Mouse (Mus musculus) adrenal gland, adult 2 months (tissue): ENCODE results near the gene Itgb3. TPM values are rescaled to one million over a fixed set of nuclear protein-coding genes. Genes with fewer than 3 reads are reported as not detected.
A peak's percentile ranks its signal among the peaks of the same experiment; 100 is the strongest.

Source experiments
- DNase-seq: peaks from one replicate; pipeline ENCODE4 v3.0.0; 2021
- polyA plus RNA-seq: library from polyadenylated mRNA; depleted of rRNA; stranded (reverse); fragments of >200 nt; gene quantifications from 2 replicates; pipeline ENCODE4 v1.2.3, GENCODE M21; 2012
- total RNA-seq, 2 experiments: library from RNA; stranded (reverse); gene quantifications; 2 replicates each; pipeline ENCODE4 v1.2.3; 2021

The Itgb3 gene
- total and polyA plus RNA-seq, 3 experiments = 3.7 to 11.2 (median 4.9) TPM

- no peak for DNase-seq
These were observed 25.5 kb upstream of the Itgb3 start for GRCm38 (mm10) chr11:104582308-104582606.

DNA sequence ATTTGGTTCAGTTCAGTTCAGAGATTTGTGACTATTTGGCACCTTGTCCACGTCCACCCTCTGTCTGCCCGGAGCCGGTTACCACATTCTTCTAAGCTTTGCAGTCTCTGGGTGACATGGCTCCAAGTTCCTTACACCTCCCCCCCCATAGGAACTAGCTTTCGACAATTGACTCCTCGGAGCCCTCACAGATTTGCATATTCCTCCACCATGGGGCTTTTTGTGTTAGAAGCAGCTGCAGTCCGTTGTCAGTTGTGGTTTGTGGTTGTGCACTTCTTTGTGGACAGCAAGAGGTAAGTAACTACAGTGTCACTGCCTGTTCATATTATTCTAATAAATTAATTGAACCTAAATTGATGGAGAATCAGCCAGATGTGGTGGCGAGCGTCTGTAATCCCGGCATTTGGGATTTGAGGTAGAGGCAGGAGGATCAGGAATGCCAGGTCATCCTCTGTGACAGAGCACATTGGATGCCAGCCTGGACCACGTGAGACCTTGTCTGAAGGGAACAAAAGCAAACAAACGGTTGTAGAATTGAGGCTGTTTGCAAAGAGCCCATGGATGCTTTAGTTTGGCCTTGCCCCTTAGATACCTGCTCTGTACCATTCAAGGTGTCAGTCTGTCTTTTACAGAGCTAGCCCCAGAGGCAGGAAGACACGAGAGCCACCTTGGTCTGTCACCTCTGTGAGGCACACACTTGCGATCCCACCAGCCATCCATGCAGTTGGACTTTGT lies 25.0 kb upstream of the Itgb3 start:
- DNase-seq = no peak

GRCm38 (mm10) chr11:104585495-104585894 lies 22.3 kb upstream of the Itgb3 start:
- DNase-seq = no peak

- DNase-seq = no peak
These were observed 19.9 kb upstream of the Itgb3 start for GRCm38 (mm10) chr11:104587904-104588303.

DNA sequence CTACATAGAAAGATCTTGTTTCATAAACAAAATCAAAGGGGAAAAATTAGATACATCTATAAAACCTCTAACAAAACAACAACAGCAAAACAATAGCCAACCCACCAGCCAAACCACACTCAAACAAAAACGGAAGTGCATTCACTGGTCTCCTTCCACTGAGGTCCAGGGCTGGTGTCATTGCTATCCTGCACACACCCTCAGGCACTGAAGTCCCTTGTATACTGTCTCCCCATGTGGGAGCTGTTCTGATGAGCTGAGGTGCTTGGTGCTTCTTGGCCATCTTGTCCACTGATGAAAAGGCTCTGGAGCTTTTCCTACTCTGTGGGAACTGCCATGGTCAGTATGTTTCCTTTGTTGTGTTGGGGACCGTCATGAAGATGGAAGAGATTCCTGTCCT lies 19.3 kb upstream of the Itgb3 start:
- no peak for DNase-seq

DNA sequence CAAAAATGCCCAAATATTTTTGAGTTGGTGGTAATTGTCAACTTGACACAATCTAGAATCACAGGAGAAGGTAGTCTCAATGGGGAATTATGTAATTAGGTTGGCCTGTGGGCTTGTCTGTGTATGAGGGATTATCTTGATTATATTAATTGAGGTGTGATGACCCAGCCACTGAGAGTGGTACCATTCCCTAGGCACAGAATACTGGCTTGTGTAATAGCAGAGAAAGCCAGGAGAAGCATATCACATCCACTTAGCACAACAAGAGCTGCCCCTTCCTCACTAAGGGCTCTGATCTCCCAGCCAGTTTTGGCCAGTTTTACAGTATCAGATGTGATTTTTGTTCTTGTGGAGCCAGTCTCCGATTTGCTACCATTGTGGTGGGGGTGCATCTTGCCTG lies 18.2 kb upstream of the Itgb3 start:
- no peak for DNase-seq

- DNase-seq = peak; percentile 75
These were observed 17.7 kb upstream of the Itgb3 start for GRCm38 (mm10) chr11:104590148-104590547.

DNA sequence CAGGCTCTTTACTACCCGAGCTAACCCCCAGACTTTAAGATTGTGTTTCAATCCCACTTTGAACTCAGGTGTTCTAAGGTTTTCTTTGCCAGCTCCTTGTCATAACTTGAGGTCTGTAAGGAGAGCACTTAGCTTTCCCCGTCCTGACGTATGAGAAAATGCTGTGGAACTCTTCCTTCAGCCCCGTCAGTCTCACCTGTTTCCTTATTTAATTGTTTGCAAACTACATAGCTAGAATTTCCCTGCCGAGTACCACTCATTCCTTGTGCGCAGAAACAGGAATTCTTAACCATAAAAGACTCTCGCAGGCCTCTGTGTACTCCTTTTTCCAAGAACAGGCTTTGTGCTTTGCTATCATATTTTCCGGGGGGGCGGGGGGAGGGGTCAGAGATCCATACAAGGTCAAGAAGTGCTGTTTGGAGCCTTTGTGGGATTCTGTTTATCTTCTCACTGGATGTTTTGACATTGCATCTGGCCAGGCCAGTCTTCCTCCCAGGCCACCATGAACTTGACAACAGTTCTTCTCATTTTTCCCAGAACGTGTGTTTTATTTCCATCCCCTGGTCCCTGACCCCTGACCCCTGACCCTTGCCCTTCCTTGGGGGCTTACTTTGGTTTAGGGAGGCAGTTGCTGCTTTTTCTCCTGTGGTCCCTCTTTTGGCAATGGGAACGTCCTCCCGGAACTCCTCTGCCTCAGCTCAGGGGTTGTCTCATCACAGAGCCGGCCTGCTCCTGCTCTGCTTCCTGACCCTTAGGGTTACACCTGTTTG lies 15.5 kb upstream of the Itgb3 start:
- DNase-seq = no peak

- no peak for DNase-seq
These were observed 11.4 kb upstream of the Itgb3 start for GRCm38 (mm10) chr11:104596365-104596764.

GRCm38 (mm10) chr11:104599265-104599945 lies 8.4 kb upstream of the Itgb3 start:
- DNase-seq = no peak

GRCm38 (mm10) chr11:104600675-104601074 lies 7.1 kb upstream of the Itgb3 start:
- DNase-seq = no peak

- DNase-seq = no peak
These were observed 3.6 kb upstream of the Itgb3 start for GRCm38 (mm10) chr11:104604192-104604591.

DNA sequence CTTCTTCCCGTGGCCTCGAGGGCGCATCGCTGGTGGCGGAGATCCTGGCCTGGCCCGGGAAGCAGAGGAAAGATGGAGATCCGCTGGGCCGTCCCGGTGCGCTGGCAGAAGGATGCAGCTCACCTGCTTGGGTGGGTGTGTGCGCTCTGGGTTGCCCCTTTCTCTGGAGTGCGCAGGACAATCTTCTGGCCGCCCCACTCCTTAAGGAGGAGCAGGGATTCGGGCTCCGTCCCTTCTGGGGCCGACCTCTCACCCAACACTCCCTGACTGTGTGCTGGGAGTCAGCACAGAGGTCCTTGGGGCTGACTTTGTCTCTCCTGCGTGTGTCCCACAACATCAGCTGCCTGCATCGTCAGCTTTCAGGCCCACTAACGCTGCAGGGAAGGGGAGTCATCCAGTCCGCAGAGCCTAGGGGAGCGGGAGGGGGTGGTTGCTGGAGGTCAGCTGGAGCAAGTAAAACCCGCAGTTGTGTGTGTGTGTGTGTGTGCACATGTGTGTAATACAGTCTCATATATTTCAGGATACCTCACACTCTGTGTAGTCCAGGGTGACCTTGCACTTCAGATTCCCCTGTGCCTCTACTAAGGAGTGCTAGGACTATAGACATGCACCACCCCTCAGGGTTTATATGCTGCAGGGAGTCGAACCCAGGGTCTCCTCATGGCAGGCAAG lies 585 bp downstream of the Itgb3 start:
- no peak for DNase-seq

DNA sequence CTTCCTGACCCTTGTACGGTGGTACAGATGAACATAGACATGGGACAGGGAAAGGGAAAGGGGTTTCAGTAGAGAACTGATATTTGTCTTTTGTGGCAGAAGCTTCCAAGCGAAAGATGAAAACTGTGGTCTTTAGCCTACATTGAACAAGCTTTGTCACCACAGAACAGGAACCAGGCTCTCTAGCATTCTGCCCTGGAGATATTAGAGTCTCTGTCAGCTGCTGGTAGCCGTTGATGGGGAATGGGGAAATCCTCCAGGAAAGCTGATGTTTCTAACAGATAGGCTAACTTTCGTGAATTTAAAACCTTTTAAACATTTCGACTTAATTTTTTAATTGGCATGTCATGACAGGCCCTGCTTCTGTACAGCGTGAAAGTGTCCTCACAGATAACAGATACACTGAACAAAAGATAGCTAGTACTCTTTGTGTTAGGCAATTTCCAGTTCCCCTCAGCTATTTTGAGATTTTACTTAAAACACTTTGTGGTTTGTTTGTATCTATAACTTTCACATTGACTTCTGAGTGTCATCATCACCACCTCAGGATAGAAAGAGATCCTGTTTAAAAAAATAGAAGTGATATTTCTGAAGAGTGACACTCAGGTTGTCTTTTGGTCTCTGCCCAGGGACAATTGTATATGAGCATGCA lies 1.4 kb downstream of the Itgb3 start:
- no peak for DNase-seq

GRCm38 (mm10) chr11:104609733-104610132 lies 1.9 kb downstream of the Itgb3 start:
- no peak for DNase-seq

DNA sequence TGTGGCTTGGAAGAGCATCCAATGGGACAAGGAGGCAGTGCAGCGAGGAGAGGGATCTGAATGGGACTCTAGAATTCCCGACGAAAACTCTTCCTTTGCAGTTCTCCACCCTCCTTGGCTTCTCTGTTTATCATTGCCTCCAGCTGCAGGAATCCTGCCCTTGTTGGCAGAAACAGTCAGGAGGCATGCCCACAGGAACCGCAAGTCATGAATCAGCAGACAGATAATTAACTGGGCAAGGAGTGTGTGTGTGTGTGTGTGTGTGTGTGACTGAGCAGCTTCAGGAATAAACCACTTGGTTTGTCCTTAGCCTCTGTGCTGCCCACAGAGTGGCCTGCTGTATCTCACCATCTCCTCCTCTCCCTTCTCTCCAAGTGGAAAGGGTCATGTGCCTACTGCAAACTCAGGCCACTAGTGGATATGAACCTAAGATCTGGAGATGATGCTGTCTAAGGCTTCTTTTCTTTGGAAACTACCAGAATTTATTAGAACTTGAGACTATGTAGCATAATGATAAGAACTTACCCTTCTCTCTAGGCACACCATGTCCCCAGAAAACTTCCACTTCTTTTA lies 3.9 kb downstream of the Itgb3 start:
- peak; percentile 75 for DNase-seq

DNA sequence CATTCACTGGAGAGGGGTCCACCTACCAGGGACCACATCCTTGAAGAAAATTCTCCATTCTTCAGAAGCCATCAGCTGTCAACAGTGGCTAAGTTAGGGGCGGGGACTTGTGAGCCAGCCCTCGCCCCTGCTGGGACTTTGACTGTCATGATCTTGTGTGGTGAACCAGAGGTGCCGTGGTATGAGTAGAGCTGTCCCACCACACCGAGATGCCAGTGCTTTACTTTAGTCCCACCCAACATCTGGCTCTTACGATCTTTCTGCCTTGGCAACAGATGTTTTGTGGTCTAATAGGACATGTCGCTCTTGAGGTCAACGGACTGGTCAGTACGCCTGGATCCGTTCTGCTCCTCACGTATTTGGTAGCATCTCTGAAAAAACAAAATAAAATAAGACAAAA lies 5.8 kb downstream of the Itgb3 start:
- no peak for DNase-seq

DNA sequence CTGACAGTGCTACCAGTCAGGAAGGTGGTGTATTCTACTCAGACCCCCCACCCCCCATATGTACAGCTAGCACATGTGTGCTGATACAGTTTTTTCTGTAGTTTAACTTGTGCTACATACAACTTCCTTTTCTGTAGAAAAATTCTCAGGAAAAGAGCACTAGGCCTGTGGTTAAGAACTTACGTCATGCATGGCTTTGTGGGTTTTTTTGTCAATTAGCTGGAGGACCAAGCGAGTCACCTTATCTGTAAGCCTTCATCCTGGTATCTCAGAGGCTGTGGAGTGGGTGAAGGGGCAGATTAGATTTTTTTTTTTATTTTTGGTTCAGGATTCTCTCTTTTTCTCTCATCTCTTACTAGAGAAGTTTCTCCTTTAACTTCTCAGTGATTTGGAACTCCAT lies 6.3 kb downstream of the Itgb3 start:
- DNase-seq = no peak

GRCm38 (mm10) chr11:104616182-104616581 lies 8.4 kb downstream of the Itgb3 start:
- DNase-seq = no peak

DNA sequence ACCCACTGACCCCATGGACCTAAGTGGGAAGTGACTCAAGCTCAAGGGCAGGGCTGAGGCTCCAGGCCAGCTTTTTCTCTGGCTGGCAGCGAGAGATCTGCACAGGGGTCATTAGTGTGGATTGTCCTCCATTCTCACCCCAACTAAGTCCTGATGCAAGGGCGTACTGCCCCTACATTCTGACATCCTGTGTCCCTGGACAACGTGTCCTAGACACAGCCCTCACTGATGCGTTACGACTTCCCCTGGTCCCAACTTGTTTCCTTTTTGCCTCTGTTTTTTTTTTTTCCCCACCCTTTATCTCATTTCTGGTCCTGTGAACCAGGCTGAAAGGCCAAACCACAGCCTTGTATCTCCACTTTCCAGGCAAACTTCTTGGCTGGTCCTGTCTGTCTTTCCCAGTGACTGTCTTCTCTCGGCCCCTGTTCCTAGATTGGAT lies 10.9 kb downstream of the Itgb3 start:
- peak; percentile 56 for DNase-seq
